In the genomic region with DNA sequence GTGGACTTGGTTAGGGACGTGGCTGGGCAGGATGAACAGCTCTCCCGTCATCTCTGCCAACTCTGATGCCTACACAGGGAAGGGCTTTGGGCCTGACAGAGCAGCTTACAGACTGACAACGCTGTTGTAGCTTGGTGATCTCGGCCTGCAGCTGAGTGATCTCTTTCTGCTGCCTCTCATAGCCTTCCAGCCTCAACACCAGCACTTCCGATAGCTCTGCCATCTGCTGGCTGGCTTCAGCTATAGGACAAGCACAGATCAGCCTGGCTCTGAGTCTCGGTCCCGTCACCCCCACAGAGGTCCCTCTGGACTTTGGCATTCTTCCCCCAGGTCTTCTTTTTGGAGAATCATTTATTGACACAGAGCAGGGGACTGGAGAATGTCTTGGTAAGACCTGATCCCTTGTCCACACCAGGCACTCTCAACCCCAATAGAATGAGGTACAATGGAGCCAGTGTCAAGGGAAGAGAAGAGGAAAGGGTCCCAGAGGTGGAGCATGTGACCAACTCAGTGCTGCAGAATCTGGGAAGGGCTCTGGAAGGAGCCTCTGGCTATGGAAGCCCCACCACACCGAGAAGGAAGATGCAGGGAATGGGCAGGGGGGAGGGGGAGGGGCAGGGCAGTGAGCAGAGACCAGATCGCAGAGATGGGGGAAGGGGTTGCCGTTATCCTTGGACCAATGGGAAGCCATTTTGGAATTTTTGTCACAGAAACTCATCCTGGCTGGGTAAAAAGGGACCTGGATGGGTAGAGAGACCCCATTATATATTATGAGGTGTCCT, we compare ENCODE assay signal across 8 mouse cellular contexts. TPM values are rescaled to one million over a fixed set of nuclear protein-coding genes. Genes with fewer than 3 reads are reported as not detected.
A peak's percentile ranks its signal among the peaks of the same experiment; 100 is the strongest.
DNase-seq lines count a peak whose midpoint lies in the region; ATAC-seq and TF ChIP-seq lines count a peak whose summit lies in the region.

No protein-coding gene starts in this region.

- no peak for TF ChIP-seq POLR2A in bone marrow macrophage, adult 2 months (IDR thresholded peaks at IDR 0.05; ENCODE audit: borderline replicate concordance, low read depth, low read length)

- no peak overlapping the region for H3K4me3 ChIP-seq in bone marrow macrophage, adult 2 months (ENCODE audit: insufficient read depth, low read length)
- no peak overlapping the region for H3K4me3 ChIP-seq in hindbrain, embryonic 15.5 days
- H3K4me3 ChIP-seq in stomach, postnatal 0 days (ENCODE audit: low read depth, low read length) = no peak overlapping the region

- 30% methylated on average over 10 of the region's 10 CpGs for WGBS in hindbrain, embryonic 15.5 days
- 28% methylated on average over 10 of the region's 10 CpGs for WGBS in stomach, postnatal 0 days

- 0 out of 2 replicates have a peak, but pooled peaks cover under 1% of the 10 kb centered on the region for H3K27me3 ChIP-seq in hindbrain, embryonic 15.5 days
- H3K27me3 ChIP-seq in stomach, postnatal 0 days (ENCODE audit: control insufficient read depth, insufficient read depth, low read length) = peaks cover 3% of the 10 kb centered on the region; the same call in 1 of the 2 replicates

- peak; percentile 42; the same call in 1 of the 2 replicates for TF ChIP-seq CTCF in bone marrow macrophage, adult 2 months (IDR thresholded peaks at IDR 0.05; ENCODE audit: low read depth, low read length)
- TF ChIP-seq CTCF in stomach, postnatal 0 days (IDR thresholded peaks at IDR 0.05; ENCODE audit: low read depth) = peak; percentile 73

- no peak for TF ChIP-seq EP300 in stomach, postnatal 0 days (optimal IDR thresholded peaks at IDR 0.05)

- DNase-seq in adrenal gland, postnatal 14 days = peak; percentile 48
- DNase-seq in adrenal gland, postnatal 4 days (ENCODE audit: low spot score in 2 of 2) = no peak
- peak; percentile 42 to 58 for DNase-seq in left cerebral cortex, postnatal 10 days (ENCODE audit: extremely low spot score in 1 of 2, low spot score in 2 of 2)
- no peak for DNase-seq in left cerebral cortex, adult 11 months (ENCODE audit: low spot score)
- no peak for DNase-seq in stomach, postnatal 0 days (ENCODE audit: low spot score)
- no peak for DNase-seq in frontal cortex, postnatal 14 days (ENCODE audit: low spot score in 2 of 2)

- no peaks in the 10 kb centered on the region for H3K9me3 ChIP-seq in hindbrain, embryonic 15.5 days
- H3K9me3 ChIP-seq in stomach, postnatal 0 days (ENCODE audit: control insufficient read depth, low read length) = no peaks in the 10 kb centered on the region

- intact Hi-C loops in left cerebral cortex, postnatal 10 days (cut with DNase I) = no loop called here

- ATAC-seq in hindbrain, embryonic 15.5 days (ENCODE audit: low FRiP score, low read depth) = no peak
- ATAC-seq in stomach, postnatal 0 days (ENCODE audit: low FRiP score, low TSS enrichment) = no peak

- H3K27ac ChIP-seq in bone marrow macrophage, adult 2 months (ENCODE audit: insufficient read depth, low read depth, low read length) = no peak overlapping the region
- 0 out of 2 replicates have a peak overlapping the region, but pooled peaks have one; percentile 26 for H3K27ac ChIP-seq in hindbrain, embryonic 15.5 days (replicated peaks)
- no peak overlapping the region for H3K27ac ChIP-seq in stomach, postnatal 0 days (replicated peaks)

- no peak overlapping the region for H3K9ac ChIP-seq in hindbrain, embryonic 15.5 days
- H3K9ac ChIP-seq in stomach, postnatal 0 days (ENCODE audit: low read length) = no peak overlapping the region

- no peaks in the 10 kb centered on the region for H3K4me1 ChIP-seq in bone marrow macrophage, adult 2 months (ENCODE audit: control insufficient read depth, insufficient read depth, low read length)
- H3K4me1 ChIP-seq in hindbrain, embryonic 15.5 days (replicated peaks) = peaks cover 37% of the 10 kb centered on the region
- no peaks in the 10 kb centered on the region for H3K4me1 ChIP-seq in stomach, postnatal 0 days (replicated peaks; ENCODE audit: control insufficient read depth, insufficient read depth)

- no peak overlapping the region for H3K4me2 ChIP-seq in hindbrain, embryonic 15.5 days
- H3K4me2 ChIP-seq in stomach, postnatal 0 days (replicated peaks; ENCODE audit: low read depth) = no peak overlapping the region

- H3K36me3 ChIP-seq in hindbrain, embryonic 15.5 days = peaks cover 10% of the 10 kb centered on the region; the same call in 1 of the 2 replicates
- H3K36me3 ChIP-seq in stomach, postnatal 0 days (ENCODE audit: control insufficient read depth, insufficient read depth, low read length) = no peaks in the 10 kb centered on the region

RNA-seq across cellular contexts. Expression of a gene that starts 3.7 kb away (rescaled TPM):
- total RNA-seq in adrenal gland, postnatal 14 days (2021) = 50.1 and 54.0 TPM in 2 replicates
- 100 to 1,000 TPM; 106 to 110 TPM for total RNA-seq in adrenal gland, postnatal 4 days (2021)
- total RNA-seq in left cerebral cortex, postnatal 10 days (2021) = 100 to 1,000 TPM; 109 to 139 TPM
- 0.68 and 1.2 TPM in 2 replicates for polyA plus RNA-seq in bone marrow macrophage, adult 2 months (2012; ENCODE audit: insufficient read depth, insufficient read length, missing spikeins)
- polyA plus RNA-seq in hindbrain, embryonic 15.5 days (2015; fragmentation: Nextera tagmentation; extraction: Ambion mirVana) = 253 and 256 TPM in 2 replicates
- 7.9 and 10.1 TPM in 2 replicates for polyA plus RNA-seq in stomach, postnatal 0 days (2015; fragmentation: Nextera tagmentation; extraction: Ambion mirVana)

RNA-seq across cellular contexts. Expression of a gene that starts 18.1 kb away (rescaled TPM):
- not detected in 2 replicates for total RNA-seq in adrenal gland, postnatal 14 days (2021)
- not detected for total RNA-seq in adrenal gland, postnatal 4 days (2021)
- not detected for total RNA-seq in left cerebral cortex, postnatal 10 days (2021)
- polyA plus RNA-seq in bone marrow macrophage, adult 2 months (2012; ENCODE audit: insufficient read depth, insufficient read length, missing spikeins) = not detected in 2 replicates
- polyA plus RNA-seq in hindbrain, embryonic 15.5 days (2015; fragmentation: Nextera tagmentation; extraction: Ambion mirVana) = 0.38 TPM in 1 of 2 replicates, not detected in the other
- 52.0 and 84.7 TPM in 2 replicates for polyA plus RNA-seq in stomach, postnatal 0 days (2015; fragmentation: Nextera tagmentation; extraction: Ambion mirVana)

RNA-seq across cellular contexts. Expression of a gene that starts 32.6 kb away (rescaled TPM):
- 987 and 1,021 TPM in 2 replicates for total RNA-seq in adrenal gland, postnatal 14 days (2021)
- total RNA-seq in adrenal gland, postnatal 4 days (2021) = 100 to 1,000 TPM; 886 to 904 TPM
- 100 to 1,000 TPM; 770 to 774 TPM for total RNA-seq in left cerebral cortex, postnatal 10 days (2021)
- 922 and 1,042 TPM in 2 replicates for polyA plus RNA-seq in bone marrow macrophage, adult 2 months (2012; ENCODE audit: insufficient read depth, insufficient read length, missing spikeins)
- 1,215 and 1,231 TPM in 2 replicates for polyA plus RNA-seq in hindbrain, embryonic 15.5 days (2015; fragmentation: Nextera tagmentation; extraction: Ambion mirVana)
- 1,487 and 1,495 TPM in 2 replicates for polyA plus RNA-seq in stomach, postnatal 0 days (2015; fragmentation: Nextera tagmentation; extraction: Ambion mirVana)

RNA-seq across cellular contexts. Expression of a gene that starts 45.3 kb away (rescaled TPM):
- total RNA-seq in adrenal gland, postnatal 14 days (2021) = 101 and 102 TPM in 2 replicates
- 100 to 1,000 TPM in 1 of 2 experiments, 10 to 100 TPM in 1; 99.0 to 109 TPM for total RNA-seq in adrenal gland, postnatal 4 days (2021)
- 10 to 100 TPM; 46.3 to 49.9 TPM for total RNA-seq in left cerebral cortex, postnatal 10 days (2021)
- 7.3 and 15.0 TPM in 2 replicates for polyA plus RNA-seq in bone marrow macrophage, adult 2 months (2012; ENCODE audit: insufficient read depth, insufficient read length, missing spikeins)
- polyA plus RNA-seq in hindbrain, embryonic 15.5 days (2015; fragmentation: Nextera tagmentation; extraction: Ambion mirVana) = 73.2 and 78.1 TPM in 2 replicates
- 234 and 259 TPM in 2 replicates for polyA plus RNA-seq in stomach, postnatal 0 days (2015; fragmentation: Nextera tagmentation; extraction: Ambion mirVana)

Comparison
In these comparisons a context has a peak if more than half of its experiments do, and no peak if none do; other contexts are left out.
1. DNase-seq: peak in adrenal gland, postnatal 14 days (single experiment) and left cerebral cortex, postnatal 10 days (2 of 2); none in adrenal gland, postnatal 4 days (0 of 2), left cerebral cortex, adult 11 months (single experiment), stomach, postnatal 0 days (single experiment) and frontal cortex, postnatal 14 days (0 of 2).